Mouse (Mus musculus): ENCODE data around the gene Rngtt.

DNA sequence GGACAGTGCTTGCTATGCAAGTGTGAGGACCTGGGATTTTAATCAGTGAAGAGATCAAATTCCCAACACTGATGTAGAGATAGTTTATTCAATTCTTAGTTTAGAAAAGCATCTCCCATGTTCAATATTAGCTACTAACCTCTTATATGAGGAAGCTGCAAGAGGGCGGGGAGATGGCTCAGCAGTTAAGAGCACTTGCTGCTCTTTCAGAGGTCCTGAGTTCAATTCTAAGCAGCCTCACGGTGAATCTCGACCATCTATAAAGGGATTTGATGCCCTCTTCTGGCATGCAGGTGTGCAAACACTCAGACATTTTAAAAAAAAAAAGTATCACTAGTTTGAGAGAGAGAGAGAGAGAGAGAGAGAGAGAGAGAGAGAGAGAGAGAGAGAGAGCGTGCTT, 19.2 kb upstream of the Rngtt start:
- no peak for TF ChIP-seq FLI1 (IDR thresholded peaks at IDR 0.05; ENCODE audit: low read length)
- no peak for TF ChIP-seq GATA1 (IDR thresholded peaks at IDR 0.05; ENCODE audit: borderline replicate concordance, low read length)
